Mouse (Mus musculus) embryo, embryonic 9.5 days (tissue): Measurements from ENCODE around the gene Xrcc6.
A peak's percentile ranks its signal among the peaks of the same experiment; 100 is the strongest.

Source experiments
- DNase-seq: peaks from one replicate; pipeline ENCODE4 v3.0.0-alpha.2; 2017; ENCODE audit errors: extremely low spot score

Gene Xrcc6

GRCm38 (mm10) chr15:81987646-81988045, at the start of gene Xrcc6:
TSS of gene Xrcc6 (plus strand) at chr15:81987835.
- no peak for DNase-seq

GRCm38 (mm10) chr15:81938246-81938645, 49.4 kb upstream of the Xrcc6 start:
- peak; percentile 59 for DNase-seq

- DNase-seq = no peak
Measured at GRCm38 (mm10) chr15:81939157-81939715, 48.4 kb upstream of the Xrcc6 start.

- no peak for DNase-seq
Measured at GRCm38 (mm10) chr15:81939774-81940173, 47.9 kb upstream of the Xrcc6 start.

- no peak for DNase-seq
Measured at GRCm38 (mm10) chr15:81940219-81940618, 47.4 kb upstream of the Xrcc6 start.

GRCm38 (mm10) chr15:81941010-81941409, 46.6 kb upstream of the Xrcc6 start:
- DNase-seq = no peak

GRCm38 (mm10) chr15:81943176-81943749, 44.4 kb upstream of the Xrcc6 start:
- DNase-seq = peak; percentile 84

- DNase-seq = no peak
Measured at GRCm38 (mm10) chr15:81949076-81949475, 38.6 kb upstream of the Xrcc6 start.

- DNase-seq = no peak
Measured at GRCm38 (mm10) chr15:81949476-81950131, 38.0 kb upstream of the Xrcc6 start.

GRCm38 (mm10) chr15:81950716-81951115, 36.9 kb upstream of the Xrcc6 start:
- no peak for DNase-seq

- no peak for DNase-seq
Measured at GRCm38 (mm10) chr15:81951159-81951558, 36.5 kb upstream of the Xrcc6 start.

GRCm38 (mm10) chr15:81952310-81952709, 35.3 kb upstream of the Xrcc6 start:
- DNase-seq = no peak

GRCm38 (mm10) chr15:81954151-81954583, 33.5 kb upstream of the Xrcc6 start:
- no peak for DNase-seq

GRCm38 (mm10) chr15:81954716-81955115, 32.9 kb upstream of the Xrcc6 start:
- DNase-seq = no peak

- DNase-seq = no peak
Measured at GRCm38 (mm10) chr15:81955414-81955813, 32.2 kb upstream of the Xrcc6 start.

GRCm38 (mm10) chr15:81956457-81956856, 31.2 kb upstream of the Xrcc6 start:
- peak; percentile 54 for DNase-seq

- no peak for DNase-seq
Measured at GRCm38 (mm10) chr15:81957598-81957997, 30.0 kb upstream of the Xrcc6 start.

GRCm38 (mm10) chr15:81958906-81959305, 28.7 kb upstream of the Xrcc6 start:
- DNase-seq = no peak

GRCm38 (mm10) chr15:81960171-81961077, 27.2 kb upstream of the Xrcc6 start, which contains the start of gene Pmm1:
TSS of gene Pmm1 (minus strand) at chr15:81960930.
- peak; percentile 99 for DNase-seq

GRCm38 (mm10) chr15:81961078-81961451, 26.6 kb upstream of the Xrcc6 start:
- DNase-seq = no peak

GRCm38 (mm10) chr15:81964262-81964661, 23.4 kb upstream of the Xrcc6 start:
- DNase-seq = no peak

GRCm38 (mm10) chr15:81964980-81965545, 22.6 kb upstream of the Xrcc6 start:
- DNase-seq = no peak
